Mouse (Mus musculus): ENCODE measurements around the gene Wscd1. TPM values are rescaled to one million over a fixed set of nuclear protein-coding genes. Genes with fewer than 3 reads are reported as not detected.

The Wscd1 gene
- polyA plus RNA-seq, 1 experiment: 2.9 TPM

DNA sequence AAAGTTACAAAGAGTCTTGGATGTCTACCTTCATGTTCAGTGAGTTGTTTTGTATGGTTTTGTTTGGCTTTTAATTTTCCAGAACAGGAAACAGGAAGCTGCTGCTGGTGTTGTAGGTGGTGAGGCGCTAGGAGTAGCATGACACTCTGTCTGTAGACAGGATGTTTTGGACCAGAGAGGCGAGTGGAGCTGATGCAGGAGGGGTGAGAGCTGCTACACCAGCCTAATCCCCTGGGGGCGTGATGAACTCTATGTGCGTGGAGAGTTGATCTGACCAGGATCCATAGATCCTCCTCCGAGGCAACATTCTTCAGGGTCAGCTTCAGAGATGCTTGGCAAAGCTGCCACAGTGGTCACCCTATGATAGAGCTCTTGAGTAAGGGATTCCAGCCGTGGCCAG lies 25.3 kb downstream of the Wscd1 start:
- TF ChIP-seq POLR2A (IDR thresholded peaks at IDR 0.05; ENCODE audit: low read depth, low read length): no peak
- no peak for TF ChIP-seq CTCF (IDR thresholded peaks at IDR 0.05; ENCODE audit: extremely low read depth, insufficient read length, insufficient replicate concordance, low read depth, low read length)
- no peaks in the 10 kb centered on the region for H3K36me3 ChIP-seq (ENCODE audit: control insufficient read depth, insufficient read depth, low read length)
- no peaks in the 10 kb centered on the region for H3K4me1 ChIP-seq (ENCODE audit: control insufficient read depth, insufficient read depth, insufficient read length, low read length)
- no peak overlapping the region for H3K4me3 ChIP-seq (ENCODE audit: low read depth, low read length)
- 68% methylated on average over 6 of the region's 6 CpGs for WGBS
- no peaks in the 10 kb centered on the region for H3K27me3 ChIP-seq (ENCODE audit: control insufficient read depth, insufficient read depth, low read length)
- peak overlapping the region; percentile 45; the same call in 1 of the 2 replicates for H3K27ac ChIP-seq (ENCODE audit: insufficient read depth, low read depth, low read length)

DNA sequence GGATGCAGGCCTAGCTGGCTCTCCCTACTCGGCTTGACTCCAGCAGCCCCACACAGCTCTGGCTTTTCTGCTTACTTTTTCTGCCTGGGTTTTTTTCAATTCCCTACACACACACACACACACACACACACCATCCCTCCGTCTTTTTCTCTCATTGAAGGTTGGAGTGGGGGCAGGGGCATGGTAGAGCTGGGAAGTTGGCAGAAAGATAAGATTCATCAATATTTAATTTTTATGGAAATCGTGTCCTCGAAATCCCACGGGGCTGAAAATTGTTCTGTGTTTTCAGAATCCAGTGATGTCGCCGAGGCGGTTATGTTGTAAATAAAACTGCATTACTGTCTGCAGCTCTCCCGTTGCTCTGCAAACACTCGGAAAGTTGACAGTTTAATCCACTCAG lies 29.9 kb downstream of the Wscd1 start:
- no peak for TF ChIP-seq POLR2A (IDR thresholded peaks at IDR 0.05; ENCODE audit: low read depth, low read length)
- TF ChIP-seq CTCF (IDR thresholded peaks at IDR 0.05; ENCODE audit: extremely low read depth, insufficient read length, insufficient replicate concordance, low read depth, low read length): no peak
- WGBS: 60% methylated on average over 10 of the region's 10 CpGs
- Histone ChIP-seq H3K27ac (ENCODE audit: insufficient read depth, low read depth, low read length) (no peak overlapping the region), H3K4me1 (ENCODE audit: control insufficient read depth, insufficient read depth, insufficient read length, low read length) (no peaks in the 10 kb centered on the region), H3K36me3 (ENCODE audit: control insufficient read depth, insufficient read depth, low read length) (no peaks in the 10 kb centered on the region), H3K4me3 (ENCODE audit: low read depth, low read length) (no peak overlapping the region), H3K27me3 (ENCODE audit: control insufficient read depth, insufficient read depth, low read length) (no peaks in the 10 kb centered on the region)

DNA sequence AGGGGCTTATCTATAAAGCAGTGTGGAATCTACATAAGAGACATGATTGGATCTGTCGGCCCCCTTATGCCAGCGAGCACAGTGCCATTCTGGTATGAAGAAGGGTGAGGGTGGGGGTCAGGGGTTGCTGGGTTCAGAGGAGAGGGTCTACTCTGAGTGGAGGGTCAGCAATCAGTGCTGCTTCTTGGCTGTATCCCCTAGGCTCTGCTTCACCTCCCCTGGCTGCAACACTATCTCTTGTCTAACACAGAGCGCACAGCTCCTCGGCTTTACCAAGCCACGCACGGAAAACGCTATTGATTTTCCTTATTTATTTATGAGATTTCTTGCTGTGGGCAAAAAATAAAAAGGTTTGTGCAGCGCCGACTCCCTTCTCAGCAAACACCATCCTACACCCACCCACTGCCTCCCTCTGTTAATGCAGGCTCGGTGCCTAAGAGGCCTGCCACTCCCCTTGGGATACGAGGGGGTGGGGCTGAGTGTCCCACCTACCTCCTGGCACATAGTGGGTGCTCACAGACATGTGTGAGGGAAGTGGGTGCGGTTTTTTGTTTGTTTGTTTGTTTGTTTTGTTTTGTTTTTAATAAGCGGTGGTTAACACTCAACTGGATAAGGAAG lies 32.1 kb downstream of the Wscd1 start:
- TF ChIP-seq CTCF (IDR thresholded peaks at IDR 0.05; ENCODE audit: extremely low read depth, insufficient read length, insufficient replicate concordance, low read depth, low read length) (no peak), POLR2A (IDR thresholded peaks at IDR 0.05; ENCODE audit: low read depth, low read length) (no peak)
- Histone ChIP-seq H3K27me3 (ENCODE audit: control insufficient read depth, insufficient read depth, low read length) (no peaks in the 10 kb centered on the region), H3K27ac (ENCODE audit: insufficient read depth, low read depth, low read length) (no peak overlapping the region), H3K4me3 (ENCODE audit: low read depth, low read length) (no peak overlapping the region), H3K36me3 (ENCODE audit: control insufficient read depth, insufficient read depth, low read length) (no peaks in the 10 kb centered on the region), H3K4me1 (ENCODE audit: control insufficient read depth, insufficient read depth, insufficient read length, low read length) (no peaks in the 10 kb centered on the region)
- WGBS: 59% methylated on average over 13 of the region's 13 CpGs

DNA sequence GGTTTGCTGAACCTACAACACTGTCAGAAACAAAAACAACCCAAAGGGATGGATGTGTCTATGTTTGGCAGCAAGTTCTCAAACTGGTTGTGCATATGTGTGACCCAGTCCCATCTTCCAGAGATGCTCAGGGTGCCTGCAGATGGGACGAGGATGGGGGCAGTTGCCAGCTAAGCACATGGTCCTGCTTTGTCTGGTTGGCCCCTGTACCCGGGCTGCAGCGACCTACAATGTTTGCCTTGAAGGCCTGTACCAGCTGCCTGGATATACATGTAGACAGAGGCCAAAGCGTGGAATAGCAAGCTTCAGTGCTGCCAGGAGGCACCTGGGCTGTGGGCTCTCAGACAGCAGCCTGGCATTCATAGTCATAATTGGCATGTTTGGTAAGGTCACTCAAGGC lies 35.8 kb downstream of the Wscd1 start:
- no peak overlapping the region for H3K27ac ChIP-seq (ENCODE audit: insufficient read depth, low read depth, low read length)
- H3K4me1 ChIP-seq (ENCODE audit: control insufficient read depth, insufficient read depth, insufficient read length, low read length): no peaks in the 10 kb centered on the region; the same call in 1 of the 2 replicates
- WGBS: 84% methylated on average over 4 of the region's 4 CpGs
- H3K27me3 ChIP-seq (ENCODE audit: control insufficient read depth, insufficient read depth, low read length): no peaks in the 10 kb centered on the region
- TF ChIP-seq CTCF (IDR thresholded peaks at IDR 0.05; ENCODE audit: extremely low read depth, insufficient read length, insufficient replicate concordance, low read depth, low read length): no peak
- no peak for TF ChIP-seq POLR2A (IDR thresholded peaks at IDR 0.05; ENCODE audit: low read depth, low read length)
- H3K4me3 ChIP-seq (ENCODE audit: low read depth, low read length): no peak overlapping the region
- no peaks in the 10 kb centered on the region for H3K36me3 ChIP-seq (ENCODE audit: control insufficient read depth, insufficient read depth, low read length)

DNA sequence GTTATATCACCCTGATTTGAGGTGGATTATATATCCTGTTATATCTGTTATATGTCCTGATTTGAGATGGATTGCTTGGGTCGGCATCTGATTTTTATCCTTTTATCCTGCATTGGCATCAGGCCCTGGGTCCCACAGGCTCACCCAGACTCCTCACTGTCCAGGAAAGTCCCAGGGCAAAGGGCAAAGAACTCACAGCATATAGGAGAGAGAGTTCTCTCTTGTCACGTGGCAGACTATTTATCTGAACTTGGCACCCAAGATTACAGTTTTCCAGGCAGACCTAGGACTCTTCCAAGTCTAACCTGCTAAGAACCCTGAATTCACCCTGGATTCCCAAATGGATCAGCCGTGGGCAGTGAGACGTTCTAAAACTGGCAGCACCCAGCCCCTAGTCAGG lies 38.5 kb downstream of the Wscd1 start:
- Histone ChIP-seq H3K27ac (ENCODE audit: insufficient read depth, low read depth, low read length) (no peak overlapping the region), H3K4me1 (ENCODE audit: control insufficient read depth, insufficient read depth, insufficient read length, low read length) (no peaks in the 10 kb centered on the region; the same call in 1 of the 2 replicates), H3K27me3 (ENCODE audit: control insufficient read depth, insufficient read depth, low read length) (no peaks in the 10 kb centered on the region), H3K4me3 (ENCODE audit: low read depth, low read length) (no peak overlapping the region), H3K36me3 (ENCODE audit: control insufficient read depth, insufficient read depth, low read length) (no peaks in the 10 kb centered on the region)
- TF ChIP-seq POLR2A (IDR thresholded peaks at IDR 0.05; ENCODE audit: low read depth, low read length): no peak
- WGBS: 47% methylated on average over 4 of the region's 4 CpGs

DNA sequence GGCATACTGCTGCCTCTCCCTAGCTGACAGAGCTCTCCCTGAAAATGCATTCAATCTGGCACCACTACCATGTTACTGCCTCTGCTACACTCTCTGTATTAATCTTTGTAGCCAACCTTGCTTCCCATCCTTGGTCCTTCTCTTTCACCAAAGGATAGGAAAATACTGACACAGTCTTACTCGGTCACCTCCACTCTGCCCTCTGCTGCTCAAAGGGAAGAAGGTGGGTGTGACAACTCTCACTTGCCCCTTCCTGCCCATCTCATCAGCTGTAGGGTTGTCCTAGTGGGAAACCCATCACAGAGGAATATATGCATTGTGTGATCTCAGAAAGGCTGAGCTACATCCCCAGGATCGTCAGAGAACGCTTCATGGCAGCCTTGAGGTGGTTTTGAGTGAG lies 40.5 kb downstream of the Wscd1 start:
- H3K27ac ChIP-seq (ENCODE audit: insufficient read depth, low read depth, low read length): no peak overlapping the region
- H3K4me1 ChIP-seq (ENCODE audit: control insufficient read depth, insufficient read depth, insufficient read length, low read length): no peaks in the 10 kb centered on the region; the same call in 1 of the 2 replicates
- H3K4me3 ChIP-seq (ENCODE audit: low read depth, low read length): no peak overlapping the region
- no peaks in the 10 kb centered on the region for H3K27me3 ChIP-seq (ENCODE audit: control insufficient read depth, insufficient read depth, low read length)
- H3K36me3 ChIP-seq (ENCODE audit: control insufficient read depth, insufficient read depth, low read length): no peaks in the 10 kb centered on the region
- TF ChIP-seq CTCF (IDR thresholded peaks at IDR 0.05; ENCODE audit: extremely low read depth, insufficient read length, insufficient replicate concordance, low read depth, low read length): no peak
- TF ChIP-seq POLR2A (IDR thresholded peaks at IDR 0.05; ENCODE audit: low read depth, low read length): no peak
- 72% methylated on average over 3 of the region's 3 CpGs for WGBS

DNA sequence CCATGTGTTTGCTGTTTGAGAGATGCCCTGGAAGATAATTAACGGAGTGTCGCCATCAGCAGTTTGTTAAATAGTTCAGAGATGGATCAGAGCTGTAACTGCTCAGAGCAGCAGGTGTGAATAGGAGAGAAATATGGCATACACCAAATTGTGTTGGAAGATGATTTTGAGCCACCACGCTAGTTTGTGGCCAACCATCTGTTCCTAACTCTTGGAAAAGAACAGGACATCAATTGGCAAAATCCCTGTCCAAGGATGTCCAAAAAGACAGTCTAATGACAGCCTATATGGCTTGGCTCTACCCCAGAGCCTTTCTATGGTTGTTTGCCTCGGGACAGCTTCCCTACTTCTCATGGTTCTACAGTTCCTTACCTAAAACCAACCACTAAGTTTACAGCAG lies 49.5 kb downstream of the Wscd1 start:
- no peaks in the 10 kb centered on the region for H3K36me3 ChIP-seq (ENCODE audit: control insufficient read depth, insufficient read depth, low read length)
- TF ChIP-seq POLR2A (IDR thresholded peaks at IDR 0.05; ENCODE audit: low read depth, low read length) (no peak), CTCF (IDR thresholded peaks at IDR 0.05; ENCODE audit: extremely low read depth, insufficient read length, insufficient replicate concordance, low read depth, low read length) (no peak)
- WGBS: 78% methylated on average over 4 of the region's 4 CpGs
- H3K27me3 ChIP-seq (ENCODE audit: control insufficient read depth, insufficient read depth, low read length): no peaks in the 10 kb centered on the region
- no peaks in the 10 kb centered on the region for H3K4me1 ChIP-seq (ENCODE audit: control insufficient read depth, insufficient read depth, insufficient read length, low read length)
- H3K4me3 ChIP-seq (ENCODE audit: low read depth, low read length): no peak overlapping the region
- no peak overlapping the region for H3K27ac ChIP-seq (ENCODE audit: insufficient read depth, low read depth, low read length)
